Mouse (Mus musculus) midbrain, embryonic 14.5 days (tissue): ENCODE results near the gene Slc1a4. TPM values are rescaled to one million over a fixed set of nuclear protein-coding genes. Genes with fewer than 3 reads are reported as not detected.

Source experiments
- ATAC-seq: fragments of 200-750 bp; cut with Nextera tagmentation; 2 replicates; pipeline ENCODE4 v1.8.0; 2017; ENCODE audit warnings: moderate number of reproducible peaks, moderate library complexity; ENCODE audit not compliant: low FRiP score, low TSS enrichment
- DNase-seq: peaks from one replicate; pipeline ENCODE4 v3.0.0-alpha.2; 2015
- H3K27ac ChIP-seq: fragments of 300-500 bp; sonication (generic); replicated peaks from 2 replicates; pipeline ENCODE4 v1.5.1; 2014; ENCODE audit warnings: mild to moderate bottlenecking, low read depth, low read length, moderate library complexity
- H3K27me3 ChIP-seq: fragments of 300-500 bp; sonication (generic); 2 replicates; pipeline ENCODE4 v1.6.1; 2014; ENCODE audit warnings: low read length, control low read depth, mixed read lengths; ENCODE audit not compliant: control insufficient read depth, insufficient read depth
- H3K36me3 ChIP-seq: fragments of 300-500 bp; sonication (generic); 2 replicates; pipeline ENCODE4 v1.6.1; 2014; ENCODE audit warnings: low read length, control low read depth; ENCODE audit not compliant: control insufficient read depth, insufficient read depth
- H3K4me1 ChIP-seq: fragments of 300-500 bp; sonication (generic); 2 replicates; pipeline ENCODE4 v1.6.1; 2014; ENCODE audit warnings: mild to moderate bottlenecking, antibody characterized with exemption, low read length, control low read depth; ENCODE audit not compliant: control insufficient read depth, insufficient read depth
- H3K4me2 ChIP-seq: fragments of 300-500 bp; sonication (generic); 2 replicates; pipeline ENCODE4 v1.6.1; 2014; ENCODE audit warnings: mild to moderate bottlenecking, low read length, moderate library complexity
- H3K4me3 ChIP-seq: fragments of 300-500 bp; sonication (generic); replicated peaks from 2 replicates; pipeline ENCODE4 v1.5.1; 2014; ENCODE audit warnings: low read depth, low read length
- H3K9ac ChIP-seq: fragments of 300-500 bp; sonication (generic); replicated peaks from 2 replicates; pipeline ENCODE4 v1.6.1; 2014; ENCODE audit warnings: mild to moderate bottlenecking, low read length, moderate library complexity
- H3K9me3 ChIP-seq: fragments of 300-500 bp; sonication (generic); 2 replicates; pipeline ENCODE4 v1.6.1; 2016; ENCODE audit warnings: low read length, control low read depth, mixed read lengths; ENCODE audit not compliant: control insufficient read depth
- WGBS: fragments of 180-500 bp; shearing (Covaris S2); extraction: QIAGEN DNeasy Blood & Tissue Kit; methylation state at CpG from one replicate; pipeline ENCODE4 v1.1.7; 2014; 5-methylcytosine and 5-hydroxymethylcytosine counted together
- polyA plus RNA-seq: library from polyadenylated mRNA; unstranded; fragments of >200 nt; fragmentation: Nextera tagmentation; extraction: Ambion mirVana; gene quantifications from 2 replicates; pipeline ENCODE4 v1.2.1, GENCODE M21; 2014

Slc1a4 gene
- polyA plus RNA-seq, 1 experiment from 2014 or later, result 55.6 TPM

GRCm38 (mm10) chr11:20331027-20331689, 1.4 kb downstream of the Slc1a4 start:
- WGBS, result 46% methylated on average over 9 of the region's 9 CpGs
- H3K4me2 ChIP-seq, result peak overlapping the region; percentile 86
- H3K9ac ChIP-seq, result peak overlapping the region; percentile 74
- no peaks in the 10 kb centered on the region for H3K9me3 ChIP-seq
- no peak for DNase-seq
- H3K4me3 ChIP-seq, result peak overlapping the region; percentile 78
- H3K36me3 ChIP-seq, result no peaks in the 10 kb centered on the region
- ATAC-seq, result no peak
- H3K27me3 ChIP-seq, result no peaks in the 10 kb centered on the region
- H3K4me1 ChIP-seq, result peaks cover 41% of the 10 kb centered on the region
- H3K27ac ChIP-seq, result no peak overlapping the region

DNA sequence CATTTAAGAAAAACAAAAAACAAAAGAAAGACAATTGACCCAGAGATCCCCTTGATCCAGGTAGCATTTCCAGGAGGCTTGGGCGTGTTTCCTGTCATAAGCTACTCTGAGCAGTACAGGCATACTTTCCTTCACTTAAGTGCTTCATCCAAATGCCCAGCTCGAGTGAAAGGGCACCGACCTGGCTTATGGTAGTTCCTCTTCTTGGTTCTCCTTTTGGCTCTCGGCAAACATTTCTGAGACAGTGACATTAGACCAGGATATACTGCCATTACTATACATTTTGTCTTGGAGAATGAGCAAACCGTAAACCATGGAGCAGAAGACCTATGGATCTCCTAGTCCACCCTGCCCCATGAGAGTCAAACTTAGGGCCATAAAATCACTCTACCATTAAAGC, 2.8 kb downstream of the Slc1a4 start:
- ATAC-seq, result no peak
- 95% methylated on average over 5 of the region's 5 CpGs for WGBS
- Histone ChIP-seq H3K27ac (no peak overlapping the region), H3K4me2 (peak overlapping the region; percentile 86), H3K9ac (no peak overlapping the region), H3K4me1 (peaks cover 41% of the 10 kb centered on the region), H3K9me3 (no peaks in the 10 kb centered on the region), H3K36me3 (no peaks in the 10 kb centered on the region), H3K4me3 (no peak overlapping the region; the same call in 1 of the 2 replicates), H3K27me3 (no peaks in the 10 kb centered on the region)
- no peak for DNase-seq

DNA sequence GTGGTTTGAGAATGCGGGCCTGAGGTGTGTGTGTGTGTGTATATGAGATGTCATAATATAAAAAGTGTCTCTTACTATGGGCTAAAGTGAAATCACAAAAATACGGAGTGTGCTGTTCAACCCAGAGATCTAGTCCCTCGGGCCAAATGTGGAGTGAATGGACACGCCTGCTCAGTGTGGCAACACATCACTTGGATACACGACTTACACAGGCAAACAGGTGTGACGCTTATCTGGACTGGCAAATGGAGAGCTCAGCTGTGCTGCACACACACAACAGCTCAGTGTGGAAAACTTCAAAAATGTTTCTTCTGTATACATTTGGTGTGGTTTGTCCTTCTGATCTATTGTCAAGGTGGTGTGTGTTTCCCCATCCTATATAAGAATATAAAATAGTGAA, 3.7 kb downstream of the Slc1a4 start:
- H3K36me3 ChIP-seq, result no peaks in the 10 kb centered on the region
- H3K4me3 ChIP-seq, result no peak overlapping the region
- no peak overlapping the region for H3K9ac ChIP-seq
- no peak for DNase-seq
- no peaks in the 10 kb centered on the region for H3K9me3 ChIP-seq
- H3K4me2 ChIP-seq, result no peak overlapping the region
- ATAC-seq, result no peak
- H3K4me1 ChIP-seq, result peaks cover 37% of the 10 kb centered on the region
- H3K27me3 ChIP-seq, result no peaks in the 10 kb centered on the region
- no peak overlapping the region; the same call in 1 of the 2 replicates for H3K27ac ChIP-seq
- WGBS, result 88% methylated on average over 6 of the region's 6 CpGs

DNA sequence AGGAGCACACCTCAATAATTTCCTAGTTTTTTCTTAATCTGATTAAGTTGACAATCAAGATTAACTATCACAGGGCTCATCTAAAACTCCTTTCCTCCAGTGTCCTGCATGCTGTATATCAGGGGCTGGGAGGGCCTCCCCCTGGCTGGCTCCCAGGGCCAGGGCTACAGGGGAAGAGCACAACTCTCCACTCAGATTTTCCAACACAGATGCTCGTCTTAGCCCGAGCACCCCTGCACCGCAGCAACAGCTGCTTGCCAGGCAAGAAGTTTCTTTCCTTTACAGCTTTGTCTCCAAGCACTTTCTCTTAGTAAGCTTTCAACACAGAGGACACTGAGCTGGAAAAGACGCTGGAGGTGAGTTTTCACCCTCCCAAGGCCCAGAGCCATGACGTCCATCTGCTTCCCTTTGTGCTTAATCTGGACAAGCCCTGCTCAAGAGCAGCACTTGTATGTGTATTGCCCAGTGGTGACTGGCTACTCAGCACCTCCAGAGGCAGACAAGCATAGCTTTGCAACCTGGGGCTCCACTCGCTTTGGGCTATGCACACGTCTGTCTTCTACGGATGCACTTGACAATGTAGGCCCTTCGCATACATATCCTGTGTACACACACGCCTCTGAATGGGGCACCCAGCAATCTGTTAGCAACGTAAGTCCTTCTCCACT, 6.1 kb downstream of the Slc1a4 start:
- Histone ChIP-seq H3K27me3 (no peaks in the 10 kb centered on the region), H3K9ac (no peak overlapping the region), H3K36me3 (no peaks in the 10 kb centered on the region), H3K4me3 (no peak overlapping the region), H3K27ac (no peak overlapping the region), H3K9me3 (no peaks in the 10 kb centered on the region), H3K4me1 (peaks cover 28% of the 10 kb centered on the region), H3K4me2 (no peak overlapping the region)
- ATAC-seq (no peak), DNase-seq (no peak)
- WGBS, result 74% methylated on average over 11 of the region's 11 CpGs

- no peak for DNase-seq
- peaks cover 16% of the 10 kb centered on the region for H3K4me1 ChIP-seq
- ATAC-seq, result no peak
- no peak overlapping the region for H3K9ac ChIP-seq
- no peak overlapping the region for H3K27ac ChIP-seq
- no peaks in the 10 kb centered on the region for H3K27me3 ChIP-seq
- no peaks in the 10 kb centered on the region for H3K36me3 ChIP-seq
- H3K4me3 ChIP-seq, result no peak overlapping the region
- H3K4me2 ChIP-seq, result no peak overlapping the region
- 90% methylated on average over 9 of the region's 9 CpGs for WGBS
- H3K9me3 ChIP-seq, result no peaks in the 10 kb centered on the region
These were observed 7.3 kb downstream of the Slc1a4 start for GRCm38 (mm10) chr11:20325073-20325694.

DNA sequence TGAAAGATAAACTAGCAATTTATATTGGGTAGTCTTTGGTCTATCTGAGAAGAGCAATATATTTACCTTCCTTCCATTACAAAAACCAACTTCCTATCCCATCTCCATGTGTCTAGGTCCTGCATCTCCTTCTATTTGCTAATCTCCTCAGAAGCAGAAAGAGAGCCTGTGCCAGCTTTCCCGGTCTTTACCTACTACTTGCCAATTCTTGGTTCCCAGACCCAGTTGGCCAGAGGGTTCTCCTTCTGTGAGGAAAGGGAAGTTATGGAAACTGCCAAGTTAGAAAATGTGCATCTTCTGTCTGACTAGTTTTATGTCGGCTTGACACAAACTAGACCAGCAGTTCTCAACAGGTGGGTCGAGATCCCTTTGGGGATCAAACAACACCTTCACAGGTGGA, 8.5 kb downstream of the Slc1a4 start:
- H3K9ac ChIP-seq, result no peak overlapping the region
- no peaks in the 10 kb centered on the region for H3K27me3 ChIP-seq
- 96% methylated on average over 3 of the region's 3 CpGs for WGBS
- 0 out of 2 replicates have a peak, but pooled peaks cover 11% of the 10 kb centered on the region for H3K4me1 ChIP-seq
- no peaks in the 10 kb centered on the region for H3K36me3 ChIP-seq
- ATAC-seq (no peak), DNase-seq (no peak)
- H3K9me3 ChIP-seq, result no peaks in the 10 kb centered on the region
- no peak overlapping the region for H3K4me3 ChIP-seq
- no peak overlapping the region for H3K4me2 ChIP-seq
- no peak overlapping the region for H3K27ac ChIP-seq

DNA sequence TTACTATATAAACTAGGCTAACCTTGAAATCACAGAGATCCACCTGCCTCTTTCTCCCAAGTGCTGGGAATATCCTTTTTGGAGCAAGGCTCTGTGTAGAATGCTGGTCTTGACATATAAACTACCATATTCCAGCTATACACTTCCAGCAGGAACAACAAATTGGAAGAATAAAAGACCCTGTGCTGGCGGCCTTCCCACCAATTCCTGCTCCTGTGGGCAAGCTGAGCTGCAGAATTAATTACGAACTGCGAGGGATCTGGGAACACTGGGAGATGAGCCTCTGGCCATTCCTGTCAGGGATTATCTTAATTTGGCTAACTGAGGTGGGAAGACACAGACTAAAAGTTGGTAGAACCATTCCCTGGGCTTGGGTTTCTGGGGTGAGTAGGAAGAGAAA, 10.1 kb downstream of the Slc1a4 start:
- H3K4me1 ChIP-seq, result 0 out of 2 replicates have a peak, but pooled peaks cover 8% of the 10 kb centered on the region
- ATAC-seq, result no peak

GRCm38 (mm10) chr11:20320661-20321060, 11.9 kb downstream of the Slc1a4 start:
- no peak for DNase-seq
- Histone ChIP-seq H3K27me3 (no peaks in the 10 kb centered on the region), H3K36me3 (peaks cover 10% of the 10 kb centered on the region; the same call in 1 of the 2 replicates), H3K4me3 (no peak overlapping the region), H3K4me1 (no peaks in the 10 kb centered on the region), H3K4me2 (no peak overlapping the region), H3K9ac (no peak overlapping the region), H3K27ac (no peak overlapping the region), H3K9me3 (no peaks in the 10 kb centered on the region)
- WGBS, result 65% methylated on average over 3 of the region's 3 CpGs
- ATAC-seq, result no peak

More for the DNA sequence above, 10.1 kb downstream of the Slc1a4 start:
- H3K4me3 ChIP-seq, result no peak overlapping the region
- no peak overlapping the region for H3K27ac ChIP-seq
- no peak for DNase-seq
- 45% methylated on average over 3 of the region's 3 CpGs for WGBS
- H3K9me3 ChIP-seq, result no peaks in the 10 kb centered on the region
- H3K4me2 ChIP-seq, result no peak overlapping the region
- H3K9ac ChIP-seq, result no peak overlapping the region
- H3K36me3 ChIP-seq, result peaks cover 4% of the 10 kb centered on the region; the same call in 1 of the 2 replicates
- H3K27me3 ChIP-seq, result no peaks in the 10 kb centered on the region
